Mouse (Mus musculus) cerebellum, adult 18-20 months (tissue): ENCODE results near the gene Wnt9a.
A peak's percentile ranks its signal among the peaks of the same experiment; 100 is the strongest.

Source experiments
- DNase-seq, 2 experiments: peaks; one replicate each; pipeline ENCODE4 v3.0.0; 2021

The Wnt9a gene

GRCm38 (mm10) chr11:59305008-59305820 is 1.5 kb upstream of the Wnt9a start:
- DNase-seq, result no peak

GRCm38 (mm10) chr11:59305821-59306215 is 910 bp upstream of the Wnt9a start:
- DNase-seq, result no peak

- DNase-seq, result peak; percentile 78 to 80
Observed at GRCm38 (mm10) chr11:59307422-59308163, 865 bp downstream of the Wnt9a start.

GRCm38 (mm10) chr11:59308164-59308542 is 1.4 kb downstream of the Wnt9a start:
- DNase-seq, result no peak

GRCm38 (mm10) chr11:59308625-59309024 is 1.9 kb downstream of the Wnt9a start:
- no peak for DNase-seq

GRCm38 (mm10) chr11:59309106-59309805 is 2.5 kb downstream of the Wnt9a start:
- no peak for DNase-seq

- no peak for DNase-seq
Observed at GRCm38 (mm10) chr11:59309976-59310375, 3.2 kb downstream of the Wnt9a start.

GRCm38 (mm10) chr11:59312060-59312459 is 5.3 kb downstream of the Wnt9a start:
- DNase-seq, result no peak

- no peak for DNase-seq
Observed at GRCm38 (mm10) chr11:59312501-59312900, 5.8 kb downstream of the Wnt9a start.

GRCm38 (mm10) chr11:59313029-59313811 is 6.5 kb downstream of the Wnt9a start:
- DNase-seq, result no peak

- no peak for DNase-seq
Observed at GRCm38 (mm10) chr11:59313944-59314343, 7.2 kb downstream of the Wnt9a start.

- no peak for DNase-seq
Observed at GRCm38 (mm10) chr11:59316517-59316916, 9.8 kb downstream of the Wnt9a start.

- DNase-seq, result no peak
Observed at GRCm38 (mm10) chr11:59322988-59323387, 16.3 kb downstream of the Wnt9a start.

- no peak for DNase-seq
Observed at GRCm38 (mm10) chr11:59324777-59325176, 18.0 kb downstream of the Wnt9a start.

GRCm38 (mm10) chr11:59327625-59328024 is 20.9 kb downstream of the Wnt9a start:
- DNase-seq, result no peak

- no peak for DNase-seq
Observed at GRCm38 (mm10) chr11:59329616-59330015, 22.9 kb downstream of the Wnt9a start.

- peak; percentile 53 to 68 for DNase-seq
Observed at GRCm38 (mm10) chr11:59330560-59330959, 23.8 kb downstream of the Wnt9a start.

GRCm38 (mm10) chr11:59331167-59331869 is 24.6 kb downstream of the Wnt9a start:
- no peak for DNase-seq

GRCm38 (mm10) chr11:59332938-59333337 is 26.2 kb downstream of the Wnt9a start:
- no peak for DNase-seq

- no peak for DNase-seq
Observed at GRCm38 (mm10) chr11:59335150-59335549, 28.4 kb downstream of the Wnt9a start.

- no peak for DNase-seq
Observed at GRCm38 (mm10) chr11:59335942-59336341, 29.2 kb downstream of the Wnt9a start.

GRCm38 (mm10) chr11:59336381-59336780 is 29.7 kb downstream of the Wnt9a start:
- DNase-seq, result no peak
